14 mouse cellular contexts compared by ENCODE assay signal in the genomic region with DNA sequence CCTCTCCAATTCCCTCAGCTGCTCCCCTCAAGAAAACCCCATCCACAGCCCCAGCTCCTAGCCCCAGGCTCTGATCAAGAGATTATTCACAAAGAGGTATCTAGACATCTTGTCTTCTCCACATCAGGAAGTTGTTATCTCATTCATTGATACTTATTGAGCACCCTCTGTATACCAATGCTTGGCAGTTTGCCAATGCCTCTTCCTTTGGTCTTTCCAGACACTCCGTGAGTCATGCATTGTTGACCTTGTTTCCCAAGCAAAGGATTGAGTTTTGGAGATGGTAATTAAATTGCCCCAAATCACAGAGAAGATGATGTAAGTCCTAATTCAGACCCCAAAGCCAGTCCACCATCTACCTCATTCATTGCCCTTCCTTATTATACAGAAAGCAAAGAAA.
"Had no signal": no experiment of that assay in that cellular context is flagged by ENCODE, and none has a peak within 500 bp of the region (broad histone marks: within the 10 kb centered on the region; RNA-seq: fewer than 3 reads in every experiment).

No protein-coding gene starts in this region.

- H3K4me3 ChIP-seq: limb, embryonic 13.5 days; neural tube, embryonic 13.5 days had no signal

- H3K27me3 ChIP-seq: limb, embryonic 13.5 days; neural tube, embryonic 13.5 days had no signal

- DNase-seq: kidney, adult 9 months; kidney, postnatal 14 days; left cerebral cortex, postnatal 4 days; lung, adult 18-20 months; lung, postnatal 4 days; right cerebral cortex, adult 18-20 months; right cerebral cortex, postnatal 25 days; thymus, postnatal 36 days had no signal

- H3K9ac ChIP-seq: limb, embryonic 13.5 days; liver, embryonic 14.5 days; neural tube, embryonic 13.5 days had no signal

- H3K27ac ChIP-seq: limb, embryonic 13.5 days; liver, embryonic 14.5 days; neural tube, embryonic 13.5 days had no signal

- H3K36me3 ChIP-seq: limb, embryonic 13.5 days; neural tube, embryonic 13.5 days had no signal

- H3K4me2 ChIP-seq: limb, embryonic 13.5 days; midbrain, embryonic 11.5 days; neural tube, embryonic 13.5 days had no signal

- H3K9me3 ChIP-seq: limb, embryonic 13.5 days; neural tube, embryonic 13.5 days had no signal

- ATAC-seq: lung, postnatal 0 days; midbrain, embryonic 16.5 days had no signal
